Mouse (Mus musculus) cerebellum, adult 2 months (tissue): ENCODE results near the gene Cep290. TPM values are rescaled to one million over a fixed set of nuclear protein-coding genes. Genes with fewer than 3 reads are reported as not detected.

Source experiments
- DNase-seq, 2 experiments: peaks; one replicate each; pipeline ENCODE4 v3.0.0; 2021
- H3K27ac ChIP-seq: fragments of 200-500 bp; 2 replicates; pipeline ENCODE4 v1.5.1; 2012; ENCODE audit warnings: low read length, control low read depth, inconsistent platforms; ENCODE audit not compliant: insufficient read depth
- H3K27me3 ChIP-seq: fragments of 200-500 bp; 2 replicates; pipeline ENCODE4 v1.6.1; 2012; ENCODE audit warnings: inconsistent platforms, mild to moderate bottlenecking, low read length, moderate library complexity; ENCODE audit not compliant: control insufficient read depth, insufficient read depth
- H3K4me1 ChIP-seq: fragments of 200-500 bp; 2 replicates; pipeline ENCODE4 v1.6.1; 2011; ENCODE audit warnings: low read length; ENCODE audit not compliant: control insufficient read depth, insufficient read depth
- H3K4me3 ChIP-seq: fragments of 200-500 bp; replicated peaks from 2 replicates; pipeline ENCODE3; 2011; ENCODE audit warnings: mild to moderate bottlenecking, low read depth, low read length, control low read depth; ENCODE audit not compliant: insufficient read depth
- CTCF ChIP-seq: fragments of 200-500 bp; IDR thresholded peaks from 2 replicates; pipeline ENCODE4 v1.5.1; 2011; ENCODE audit warnings: low read depth, mild to moderate bottlenecking, control low read depth, low read length, moderate library complexity, borderline replicate concordance; ENCODE audit not compliant: insufficient read depth
- POLR2A ChIP-seq: fragments of 200-500 bp; IDR thresholded peaks from 2 replicates; pipeline ENCODE4 v1.6.1; 2011; ENCODE audit warnings: low read length, control low read depth, borderline replicate concordance; ENCODE audit not compliant: insufficient read depth
- WGBS: fragments of 180-500 bp; shearing (Covaris S2); methylation state at CpG from one replicate; pipeline ENCODE4 v1.1.7; 2018; 5-methylcytosine and 5-hydroxymethylcytosine counted together
- polyA plus RNA-seq: library from polyadenylated mRNA; depleted of rRNA; stranded (reverse); fragments of >200 nt; gene quantifications from 2 replicates; pipeline ENCODE4 v1.2.3, GENCODE M21; 2012; rRNA removed

Gene Cep290
- polyA plus RNA-seq: 7.5 and 8.1 TPM in 2 replicates

DNA sequence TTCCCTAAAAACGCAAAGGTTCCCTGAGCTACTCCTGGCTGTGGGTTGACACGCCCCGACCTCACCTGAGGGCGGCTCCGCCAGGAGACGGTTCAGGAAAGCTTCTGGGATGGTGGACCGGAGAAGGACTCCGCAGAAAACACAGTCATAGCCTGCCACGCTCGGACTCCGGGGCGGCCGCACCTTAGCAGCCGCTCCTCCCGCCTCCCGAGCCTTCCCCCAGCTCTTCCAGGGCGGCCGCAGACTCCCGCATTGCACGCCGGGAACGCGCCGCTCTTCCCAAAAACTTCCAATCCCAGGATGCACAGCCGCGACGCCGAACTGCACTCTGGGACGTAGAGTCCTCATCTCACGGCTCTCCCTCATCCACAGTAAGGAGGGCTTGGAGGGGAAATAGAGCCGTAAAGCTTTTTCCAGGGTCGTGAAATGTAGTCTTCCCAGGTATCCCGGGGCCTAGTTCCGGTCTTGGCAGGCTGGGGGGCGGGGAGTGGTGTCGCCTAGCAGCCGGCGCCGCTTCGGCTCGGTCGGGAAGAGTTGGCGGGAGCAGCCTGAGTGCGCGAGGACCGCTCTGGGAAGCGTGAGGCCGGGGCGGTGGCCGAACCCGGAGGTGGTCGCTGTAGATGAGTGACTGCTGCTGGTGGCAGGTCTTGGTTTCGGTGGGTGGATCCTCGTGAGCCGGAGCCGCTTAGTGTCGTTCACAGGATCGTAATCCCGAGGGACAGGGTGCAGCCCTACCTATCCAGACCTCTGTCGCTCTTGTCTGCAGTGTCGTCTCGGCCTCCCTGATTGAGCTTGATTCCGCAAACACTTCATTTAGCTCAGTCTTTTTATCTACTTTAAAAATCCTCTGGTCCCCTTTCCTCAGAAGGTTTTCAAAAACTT is at the start of gene Cep290, which contains the start of gene Tmtc3:
TSS of gene Cep290 (plus strand) at position 462 of the 882 bp plus-strand sequence.
TSS of gene Tmtc3 (minus strand) at position 254 of the 882 bp plus-strand sequence.
- peak within 1 kb of the TSS; percentile 35; the same call in 1 of the 2 replicates for H3K27ac ChIP-seq
- under 1% methylated on average over 63 of the region's 63 CpGs for WGBS
- no peaks in the 10 kb centered on the region; the same call in 1 of the 2 replicates for H3K4me1 ChIP-seq
- DNase-seq: peak; percentile 96 to 98
- TF ChIP-seq POLR2A (peak; percentile 55), CTCF (no peak)
- peak within 1 kb of the TSS; percentile 66 for H3K4me3 ChIP-seq
- no peaks in the 10 kb centered on the region for H3K27me3 ChIP-seq

DNA sequence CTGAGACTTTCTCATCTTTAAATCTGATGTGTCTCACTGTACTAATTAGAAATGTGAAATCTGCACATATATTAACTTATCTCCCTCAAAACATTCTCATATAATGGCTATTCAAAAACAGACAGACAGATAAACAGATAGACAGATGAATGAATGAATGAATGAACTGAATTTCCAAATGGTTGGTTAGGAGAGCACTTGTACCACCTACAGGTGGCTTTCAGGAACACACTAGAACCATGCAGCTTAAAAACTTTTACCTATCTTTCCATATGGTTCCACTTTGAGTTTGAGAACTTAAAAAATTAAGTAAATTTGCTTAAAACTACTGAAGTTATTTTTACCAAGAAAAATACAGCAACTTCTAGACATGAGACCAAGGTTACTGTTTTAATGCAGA is 38.0 kb upstream of the Cep290 start:
- Histone ChIP-seq H3K4me3 (no peak overlapping the region), H3K27me3 (no peaks in the 10 kb centered on the region), H3K4me1 (no peaks in the 10 kb centered on the region), H3K27ac (no peak overlapping the region)
- no peak for DNase-seq
- TF ChIP-seq CTCF (no peak), POLR2A (no peak)

DNA sequence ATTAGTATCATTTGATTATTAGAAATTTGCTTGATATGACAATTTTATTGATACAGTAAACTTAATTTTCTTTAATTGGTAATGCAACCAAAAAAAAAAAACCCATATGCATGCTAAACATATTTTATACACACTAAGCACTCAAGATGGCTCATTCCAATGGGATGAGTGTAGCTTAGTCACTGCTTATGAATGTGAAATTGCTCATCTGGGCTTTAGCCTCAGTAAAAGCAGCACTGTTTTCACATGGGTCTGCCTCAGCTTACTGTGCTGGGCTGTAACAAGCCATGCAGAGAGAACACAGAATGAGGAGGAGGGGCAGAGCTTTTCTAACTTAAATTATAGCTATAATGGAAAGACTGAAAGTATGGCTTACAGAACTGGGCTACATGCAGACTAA is 26.8 kb upstream of the Cep290 start:
- H3K4me3 ChIP-seq: no peak overlapping the region
- H3K27me3 ChIP-seq: no peaks in the 10 kb centered on the region
- TF ChIP-seq POLR2A: no peak
- H3K4me1 ChIP-seq: no peaks in the 10 kb centered on the region
- DNase-seq: no peak
- H3K27ac ChIP-seq: no peak overlapping the region

DNA sequence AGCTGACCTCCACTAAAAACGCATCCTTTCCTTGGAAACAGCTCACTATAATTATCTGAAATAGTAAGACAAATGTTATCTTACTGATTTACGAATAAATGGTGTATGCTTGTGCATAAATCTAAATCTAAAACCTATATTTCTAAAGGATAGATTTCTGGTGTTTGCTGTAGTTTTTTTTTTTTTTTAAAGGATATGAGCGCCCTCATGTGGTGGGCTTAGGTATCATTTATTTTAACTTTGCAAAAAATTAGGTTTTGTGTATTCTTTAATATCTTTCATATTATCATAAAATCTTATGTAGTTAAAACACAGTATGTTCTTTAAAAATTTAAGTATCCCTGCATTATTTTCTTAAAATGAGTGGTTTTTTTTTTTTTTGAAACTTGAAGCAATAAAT is 12.3 kb upstream of the Cep290 start:
- no peak overlapping the region for H3K4me3 ChIP-seq
- no peak for DNase-seq
- TF ChIP-seq CTCF: no peak
- no peak for TF ChIP-seq POLR2A
- no peak overlapping the region for H3K27ac ChIP-seq
- H3K4me1 ChIP-seq: no peaks in the 10 kb centered on the region
- WGBS: 57% methylated on average over 3 of the region's 3 CpGs
- H3K27me3 ChIP-seq: no peaks in the 10 kb centered on the region

DNA sequence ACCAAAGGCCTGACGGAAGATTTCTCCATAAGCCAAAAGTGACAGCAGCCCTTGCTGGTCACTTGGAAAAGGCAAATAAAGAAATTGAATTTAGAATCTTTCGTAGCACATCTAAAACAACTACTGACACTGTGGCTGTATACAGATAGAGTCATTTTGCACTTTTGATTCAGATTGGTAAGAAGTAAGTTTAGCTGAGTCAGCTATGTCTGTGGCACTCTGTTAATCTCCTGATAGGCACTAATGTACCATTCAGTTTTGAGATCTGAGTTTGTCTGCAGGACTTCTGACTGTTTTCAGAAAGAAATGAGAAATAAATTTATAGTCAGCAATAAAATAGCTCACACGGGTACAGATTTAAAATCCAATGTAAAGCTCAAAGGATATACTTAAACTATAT is 7.8 kb upstream of the Cep290 start:
- Histone ChIP-seq H3K4me3 (no peak overlapping the region), H3K27ac (no peak overlapping the region), H3K27me3 (no peaks in the 10 kb centered on the region), H3K4me1 (no peaks in the 10 kb centered on the region; the same call in 1 of the 2 replicates)
- DNase-seq: no peak
- WGBS: 89% methylated on average over 3 of the region's 3 CpGs
- TF ChIP-seq POLR2A (no peak), CTCF (no peak)

DNA sequence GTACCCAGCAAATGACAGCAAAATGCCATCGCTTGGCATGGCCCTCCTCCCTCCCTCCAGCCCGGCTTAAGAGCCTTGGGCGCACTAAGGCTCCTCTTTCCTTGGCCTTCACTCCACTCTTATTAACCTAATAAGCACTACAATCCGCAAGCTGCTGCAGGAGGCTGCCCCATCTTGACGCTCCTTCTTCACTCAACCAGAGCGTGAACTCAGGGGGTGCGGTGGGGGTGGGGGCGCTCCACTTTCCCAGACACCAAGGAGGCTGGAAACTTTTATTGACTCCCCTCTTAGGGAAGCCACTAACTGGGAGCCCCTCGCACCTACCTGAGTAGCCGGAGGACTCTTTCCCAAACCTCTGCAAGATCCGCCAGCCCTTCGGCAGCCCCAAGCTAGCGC is 659 bp upstream of the Cep290 start:
- no peak for DNase-seq
- no peaks in the 10 kb centered on the region; the same call in 1 of the 2 replicates for H3K4me1 ChIP-seq
- no peaks in the 10 kb centered on the region for H3K27me3 ChIP-seq
- peak overlapping the region; percentile 35; the same call in 1 of the 2 replicates for H3K27ac ChIP-seq
- under 1% methylated on average over 13 of the region's 13 CpGs for WGBS
- peak overlapping the region; percentile 66 for H3K4me3 ChIP-seq
- TF ChIP-seq POLR2A: no peak
- TF ChIP-seq CTCF: no peak

DNA sequence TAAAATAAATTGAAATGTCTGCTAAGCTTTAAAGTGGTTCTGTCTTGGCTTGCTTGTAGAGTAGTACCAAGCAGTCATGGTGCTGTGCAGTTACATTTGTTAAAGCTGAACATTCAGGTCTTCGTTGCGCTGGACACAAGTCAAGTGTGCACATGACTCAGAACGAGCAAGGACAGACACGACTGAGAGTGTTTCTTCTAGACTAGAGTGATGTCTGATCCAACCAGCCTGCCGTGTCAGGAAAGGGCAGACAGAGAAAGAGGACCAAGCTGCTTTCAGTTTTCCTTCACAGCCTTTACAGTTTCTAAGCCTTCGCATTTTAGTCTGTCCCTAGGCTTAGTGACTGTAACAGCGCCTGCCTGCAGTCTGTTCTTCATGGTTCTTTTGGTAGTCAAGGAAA is 4.6 kb downstream of the Cep290 start:
- Histone ChIP-seq H3K27me3 (no peaks in the 10 kb centered on the region), H3K4me1 (no peaks in the 10 kb centered on the region), H3K27ac (no peak overlapping the region), H3K4me3 (no peak overlapping the region)
- TF ChIP-seq CTCF: no peak
- DNase-seq: no peak
- 91% methylated on average over 7 of the region's 7 CpGs for WGBS

DNA sequence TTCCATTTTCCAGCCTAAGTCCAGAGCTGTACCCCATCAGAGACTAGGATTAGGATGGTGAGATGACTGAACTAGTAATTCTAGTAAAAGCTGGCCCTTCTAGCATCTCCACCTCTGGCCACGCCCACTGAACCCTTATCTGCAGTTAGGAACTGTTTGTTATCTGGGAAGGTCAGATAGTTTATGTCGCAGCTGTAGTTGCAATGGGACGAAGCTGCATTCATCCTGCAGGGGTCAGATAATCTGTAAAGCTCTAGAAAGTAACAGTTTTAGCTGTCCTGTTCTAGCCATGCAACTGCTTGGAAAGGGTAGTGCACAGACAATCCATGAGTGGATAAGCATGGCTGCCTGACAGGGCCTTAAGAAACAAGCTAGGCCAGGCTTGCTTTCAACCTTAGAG is 11.0 kb downstream of the Cep290 start:
- no peaks in the 10 kb centered on the region for H3K27me3 ChIP-seq
- TF ChIP-seq CTCF (no peak), POLR2A (no peak)
- 91% methylated on average over 3 of the region's 3 CpGs for WGBS
- no peak for DNase-seq
- no peaks in the 10 kb centered on the region for H3K4me1 ChIP-seq
- no peak overlapping the region for H3K27ac ChIP-seq
- no peak overlapping the region for H3K4me3 ChIP-seq
